Mouse (Mus musculus) intestine, embryonic 14.5 days (tissue): Measurements from ENCODE around the gene Gm47969. TPM values are rescaled to one million over a fixed set of nuclear protein-coding genes. Genes with fewer than 3 reads are reported as not detected.

ENCODE experiments used
- ATAC-seq: fragments of 200-750 bp; cut with Nextera tagmentation; replicated peaks from 2 replicates; pipeline ENCODE4 v1.8.0; 2017; ENCODE audit warnings: low read depth, moderate number of reproducible peaks, moderate TSS enrichment, moderate library complexity; ENCODE audit not compliant: low FRiP score, low TSS enrichment
- DNase-seq: peaks from one replicate; pipeline ENCODE4 v3.0.0-alpha.2; 2018; ENCODE audit warnings: low spot score
- H3K27ac ChIP-seq: fragments of 300-500 bp; sonication (generic); 2 replicates; pipeline ENCODE4 v1.5.1; 2014; ENCODE audit warnings: low read depth, mild to moderate bottlenecking, control low read depth
- H3K27me3 ChIP-seq: fragments of 300-500 bp; sonication (generic); replicated peaks from 2 replicates; pipeline ENCODE4 v1.6.1; 2014; ENCODE audit warnings: low read length, control low read depth; ENCODE audit not compliant: control insufficient read depth, insufficient read depth
- H3K36me3 ChIP-seq: fragments of 300-500 bp; sonication (generic); 2 replicates; pipeline ENCODE4 v1.6.1; 2014; ENCODE audit warnings: low read length, control low read depth; ENCODE audit not compliant: control insufficient read depth, insufficient read depth
- H3K4me1 ChIP-seq: fragments of 300-500 bp; sonication (generic); replicated peaks from 2 replicates; pipeline ENCODE4 v1.6.1; 2014; ENCODE audit warnings: low read length, control low read depth, mixed read lengths; ENCODE audit not compliant: control insufficient read depth, insufficient read depth
- H3K4me2 ChIP-seq: fragments of 300-500 bp; sonication (generic); 2 replicates; pipeline ENCODE4 v1.6.1; 2014; ENCODE audit warnings: low read length
- H3K4me3 ChIP-seq: fragments of 300-500 bp; sonication (generic); 2 replicates; pipeline ENCODE4 v1.5.1; 2014; ENCODE audit warnings: low read depth, low read length, control low read depth, mixed read lengths
- H3K9ac ChIP-seq: fragments of 300-500 bp; sonication (generic); 2 replicates; pipeline ENCODE4 v1.6.1; 2014; ENCODE audit warnings: mild to moderate bottlenecking, low read length
- H3K9me3 ChIP-seq: fragments of 300-500 bp; sonication (generic); 2 replicates; pipeline ENCODE4 v1.6.1; 2016; ENCODE audit warnings: low read length, control low read depth; ENCODE audit not compliant: control insufficient read depth
- WGBS: fragments of 180-500 bp; shearing (Covaris S2); extraction: QIAGEN DNeasy Blood & Tissue Kit; methylation state at CpG from one replicate; pipeline ENCODE4 v1.1.7; 2014; 5-methylcytosine and 5-hydroxymethylcytosine counted together
- polyA plus RNA-seq: library from polyadenylated mRNA; unstranded; fragments of >200 nt; fragmentation: Nextera tagmentation; extraction: Ambion mirVana; gene quantifications from 2 replicates; pipeline ENCODE4 v1.2.1, GENCODE M21; 2014

The Gm47969 gene
- polyA plus RNA-seq, 1 experiment from 2014 or later = not detected

DNA sequence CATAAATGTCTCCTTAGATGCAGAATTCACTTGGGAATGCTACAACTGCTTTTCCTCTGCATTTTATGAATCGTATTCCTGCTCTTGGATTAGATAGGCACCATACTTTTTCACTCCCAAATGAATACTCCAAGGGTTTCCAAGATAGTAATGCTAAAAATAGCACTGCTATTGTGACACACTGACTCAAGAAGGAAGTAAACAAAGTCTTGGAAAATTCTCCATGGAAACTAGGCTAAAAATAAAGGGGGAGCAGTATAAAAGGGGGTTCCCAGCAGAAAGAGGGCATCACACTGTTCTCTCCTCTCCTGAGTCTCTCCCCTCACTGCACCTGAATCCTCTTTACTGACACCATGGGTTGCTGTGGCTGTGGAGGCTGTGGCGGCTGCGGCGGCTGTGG lies 15.9 kb downstream of the Gm47969 start, which contains the start of gene Krtap28-13:
Gene Krtap28-13 (plus strand): TSS at position 288 of the 400 bp plus-strand sequence.
- Histone ChIP-seq H3K36me3 (no peaks in the 10 kb centered on the region), H3K4me2 (no peak within 1 kb of the TSS), H3K27me3 (no peaks in the 10 kb centered on the region), H3K9me3 (no peaks in the 10 kb centered on the region), H3K27ac (no peak within 1 kb of the TSS), H3K4me1 (no peaks in the 10 kb centered on the region), H3K9ac (no peak within 1 kb of the TSS), H3K4me3 (no peak within 1 kb of the TSS)
- 65% methylated on average over 1 of the region's 4 CpGs for WGBS
- DNase-seq (no peak), ATAC-seq (no peak)

DNA sequence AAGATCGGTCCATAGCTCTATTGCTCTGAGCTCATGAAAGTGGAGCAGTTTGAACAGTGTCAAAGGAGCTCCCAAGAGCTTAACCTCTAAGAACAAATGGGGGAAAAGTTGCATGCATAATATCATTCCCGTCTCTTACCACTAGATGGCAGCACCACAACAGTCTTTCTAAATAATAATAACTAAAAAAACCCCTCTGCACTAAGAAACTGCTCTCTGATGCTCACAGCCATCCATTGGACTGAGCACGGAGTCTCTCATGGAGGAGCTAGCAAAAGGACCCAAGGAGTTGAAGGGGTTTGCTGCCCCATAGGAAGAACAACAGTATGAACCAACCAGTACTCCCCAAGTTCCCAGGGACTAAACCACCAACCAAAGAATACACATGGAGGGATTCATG lies 20.1 kb downstream of the Gm47969 start:
- no peak overlapping the region for H3K4me3 ChIP-seq
- H3K9ac ChIP-seq = no peak overlapping the region
- DNase-seq = peak; percentile 61
- no peaks in the 10 kb centered on the region for H3K36me3 ChIP-seq
- H3K4me1 ChIP-seq = no peaks in the 10 kb centered on the region
- WGBS = 38% methylated on average over 3 of the region's 3 CpGs
- H3K4me2 ChIP-seq = no peak overlapping the region
- no peak for ATAC-seq
- H3K9me3 ChIP-seq = no peaks in the 10 kb centered on the region
- H3K27ac ChIP-seq = no peak overlapping the region
- no peaks in the 10 kb centered on the region for H3K27me3 ChIP-seq

GRCm38 (mm10) chr1:83066577-83066976 lies 21.8 kb downstream of the Gm47969 start:
- WGBS = 91% methylated on average over 4 of the region's 4 CpGs
- no peak for ATAC-seq
- Histone ChIP-seq H3K27ac (no peak overlapping the region), H3K4me2 (no peak overlapping the region), H3K27me3 (no peaks in the 10 kb centered on the region), H3K9me3 (no peaks in the 10 kb centered on the region), H3K36me3 (no peaks in the 10 kb centered on the region), H3K4me3 (no peak overlapping the region), H3K4me1 (no peaks in the 10 kb centered on the region), H3K9ac (no peak overlapping the region)
- no peak for DNase-seq

GRCm38 (mm10) chr1:83067205-83067604 lies 22.5 kb downstream of the Gm47969 start:
- Histone ChIP-seq H3K4me3 (no peak overlapping the region), H3K9me3 (no peaks in the 10 kb centered on the region), H3K36me3 (no peaks in the 10 kb centered on the region), H3K4me2 (no peak overlapping the region), H3K27ac (no peak overlapping the region), H3K4me1 (no peaks in the 10 kb centered on the region), H3K27me3 (no peaks in the 10 kb centered on the region), H3K9ac (no peak overlapping the region)
- 90% methylated on average over 10 of the region's 10 CpGs for WGBS
- DNase-seq (no peak), ATAC-seq (no peak)

- Histone ChIP-seq H3K27ac (no peak overlapping the region), H3K27me3 (no peaks in the 10 kb centered on the region), H3K4me1 (no peaks in the 10 kb centered on the region), H3K4me2 (peak overlapping the region; percentile 37), H3K9me3 (no peaks in the 10 kb centered on the region), H3K9ac (no peak overlapping the region), H3K4me3 (peak overlapping the region; percentile 12; the same call in 1 of the 2 replicates), H3K36me3 (no peaks in the 10 kb centered on the region)
- ATAC-seq (0 out of 2 replicates have a peak, but pooled peaks have one; percentile 11), DNase-seq (peak; percentile 47)
- WGBS = 37% methylated on average over 15 of the region's 15 CpGs
Observed at GRCm38 (mm10) chr1:83075526-83076189, 30.9 kb downstream of the Gm47969 start.

- no peak overlapping the region for H3K9ac ChIP-seq
- no peaks in the 10 kb centered on the region for H3K9me3 ChIP-seq
- 48% methylated on average over 11 of the region's 11 CpGs for WGBS
- H3K27me3 ChIP-seq = no peaks in the 10 kb centered on the region
- peak overlapping the region; percentile 12; the same call in 1 of the 2 replicates for H3K4me3 ChIP-seq
- no peak overlapping the region for H3K27ac ChIP-seq
- peak overlapping the region; percentile 37 for H3K4me2 ChIP-seq
- H3K36me3 ChIP-seq = no peaks in the 10 kb centered on the region
- no peaks in the 10 kb centered on the region for H3K4me1 ChIP-seq
- ATAC-seq (peak; percentile 62; the same call in 1 of the 2 replicates), DNase-seq (peak; percentile 70)
Observed at GRCm38 (mm10) chr1:83076190-83076917, 31.6 kb downstream of the Gm47969 start.

- H3K4me2 ChIP-seq = no peak overlapping the region
- no peaks in the 10 kb centered on the region for H3K4me1 ChIP-seq
- H3K27me3 ChIP-seq = no peaks in the 10 kb centered on the region
- WGBS = 75% methylated on average over 6 of the region's 6 CpGs
- no peak for DNase-seq
- H3K36me3 ChIP-seq = no peaks in the 10 kb centered on the region
- no peak overlapping the region for H3K4me3 ChIP-seq
- no peak overlapping the region for H3K27ac ChIP-seq
- no peak overlapping the region for H3K9ac ChIP-seq
- ATAC-seq = no peak
- H3K9me3 ChIP-seq = no peaks in the 10 kb centered on the region
Observed at GRCm38 (mm10) chr1:83077016-83077415, 32.3 kb downstream of the Gm47969 start.

DNA sequence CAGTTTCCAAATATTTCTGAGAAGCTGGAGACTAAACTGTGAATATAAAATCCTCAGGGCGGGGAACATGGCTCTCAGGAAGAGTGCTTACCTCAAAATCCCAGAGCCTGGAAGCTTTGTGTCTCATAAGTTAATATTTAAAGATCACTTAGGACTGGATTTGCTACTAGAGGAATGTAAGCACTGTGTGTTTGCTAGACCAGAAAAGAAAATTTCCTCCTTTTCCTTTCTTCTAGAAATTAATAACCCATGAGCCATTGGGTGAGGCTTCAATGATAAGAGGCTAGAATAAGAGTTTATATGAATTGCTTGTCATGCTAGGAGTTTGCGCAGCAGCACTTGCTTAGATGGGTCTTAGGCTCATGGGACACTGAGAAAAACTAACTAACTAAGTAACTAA lies 40.1 kb downstream of the Gm47969 start:
- DNase-seq = peak; percentile 9
- H3K36me3 ChIP-seq = no peaks in the 10 kb centered on the region
- H3K9ac ChIP-seq = no peak overlapping the region
- H3K27me3 ChIP-seq = no peaks in the 10 kb centered on the region
- no peak overlapping the region for H3K27ac ChIP-seq
- WGBS = 69% methylated on average over 2 of the region's 2 CpGs
- no peak overlapping the region for H3K4me3 ChIP-seq
- H3K4me2 ChIP-seq = no peak overlapping the region
- no peaks in the 10 kb centered on the region for H3K9me3 ChIP-seq
- no peak; the same call in 1 of the 2 replicates for ATAC-seq
- no peaks in the 10 kb centered on the region for H3K4me1 ChIP-seq
